Mouse (Mus musculus) CD8-positive naive resting alpha-beta T cell, adult 2 months (primary cell): ENCODE results near the gene Gltpd2.
A peak's percentile ranks its signal among the peaks of the same experiment; 100 is the strongest.
"Not testable (repeated sequence)": the region's sequence is repeated elsewhere in the genome, so short reads cannot be mapped to it uniquely, and the experiment has no call there.

Experiments
- DNase-seq, 2 experiments: peaks; one replicate each; pipeline ENCODE4 v3.0.0; 2022; ENCODE audit warnings: low read depth in 2 of 2, low spot score in 2 of 2

Gene Gltpd2

DNA sequence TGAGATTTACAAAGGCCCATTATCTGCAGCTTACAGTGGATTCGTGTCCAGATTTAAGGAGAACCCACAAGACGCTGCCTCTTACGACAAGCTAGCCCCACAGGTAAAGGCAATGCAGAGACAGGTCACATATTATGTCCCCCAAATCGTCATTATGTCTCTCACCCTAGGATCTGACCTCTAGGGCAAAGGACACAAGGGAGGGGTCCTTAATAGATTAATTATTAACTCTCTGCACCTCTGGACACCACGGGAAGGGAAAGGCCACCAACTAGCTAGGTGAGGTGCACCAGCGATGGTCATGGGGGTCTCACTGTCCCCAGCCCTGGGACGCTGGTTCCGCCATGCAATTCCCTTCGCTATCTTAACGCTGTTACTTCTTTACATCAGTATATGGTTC, at the start of gene Gltpd2:
Gene Gltpd2, plus strand, starts transcription at position 274 of the 400 bp plus-strand sequence.
- DNase-seq: no peak

DNA sequence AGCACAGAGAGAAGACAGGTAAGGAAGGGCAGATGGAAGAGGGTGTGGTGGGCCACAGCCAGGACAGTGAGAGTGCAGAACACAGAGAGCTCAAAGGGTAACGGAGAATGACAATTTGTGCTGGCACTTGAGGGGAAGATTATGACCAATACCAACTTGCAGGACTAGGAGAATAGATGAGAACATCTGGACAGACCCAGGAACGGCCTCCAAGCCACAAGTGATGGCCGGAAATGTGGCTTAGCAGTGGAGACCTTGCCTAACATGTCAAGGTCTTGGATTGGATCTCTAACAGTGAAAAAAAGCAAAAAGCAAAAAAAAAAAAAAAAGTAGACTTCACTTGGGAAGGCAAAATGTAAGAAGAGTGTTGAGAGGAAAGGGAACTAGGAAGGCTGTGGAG, 49.2 kb upstream of the Gltpd2 start:
- DNase-seq: no peak

DNA sequence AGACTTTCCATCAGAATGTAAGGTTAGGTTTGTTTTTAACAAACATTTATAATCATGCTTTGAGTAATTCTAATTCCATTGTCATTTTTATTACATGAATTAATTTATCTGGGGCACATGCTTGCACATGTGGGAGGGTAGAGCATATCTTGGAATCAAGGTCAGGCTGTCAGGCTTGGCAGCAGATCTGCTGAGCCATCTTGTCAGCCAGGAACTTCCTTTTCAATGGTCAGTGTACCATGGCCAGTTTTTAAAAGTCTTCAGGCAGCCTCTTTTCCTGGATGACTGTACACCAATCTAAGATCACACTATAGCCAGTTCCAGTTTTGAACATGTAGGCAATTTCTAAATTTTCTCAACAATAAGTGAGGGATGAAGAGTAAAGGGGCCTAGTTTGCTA, 46.3 kb upstream of the Gltpd2 start:
- DNase-seq: no peak

DNA sequence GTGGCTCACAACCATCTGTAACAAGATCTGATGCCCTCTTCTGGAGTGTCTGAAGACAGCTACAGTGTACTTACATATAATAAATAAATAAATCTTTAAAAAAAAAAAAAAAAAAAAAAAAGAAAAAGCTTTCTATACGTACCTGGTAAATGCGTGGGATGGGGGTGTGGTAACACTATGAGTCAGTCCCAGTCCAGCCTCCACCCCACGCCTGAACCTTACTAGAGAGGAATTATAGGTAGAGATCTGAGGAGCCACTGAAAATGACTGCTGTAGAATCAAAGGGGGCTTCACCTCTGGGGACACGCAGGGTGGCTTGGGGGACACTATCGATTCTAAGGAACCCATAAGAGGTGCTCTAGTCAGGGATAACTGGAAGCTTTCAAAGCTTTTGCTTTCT, 45.7 kb upstream of the Gltpd2 start:
- not testable (repeated sequence) for DNase-seq

DNA sequence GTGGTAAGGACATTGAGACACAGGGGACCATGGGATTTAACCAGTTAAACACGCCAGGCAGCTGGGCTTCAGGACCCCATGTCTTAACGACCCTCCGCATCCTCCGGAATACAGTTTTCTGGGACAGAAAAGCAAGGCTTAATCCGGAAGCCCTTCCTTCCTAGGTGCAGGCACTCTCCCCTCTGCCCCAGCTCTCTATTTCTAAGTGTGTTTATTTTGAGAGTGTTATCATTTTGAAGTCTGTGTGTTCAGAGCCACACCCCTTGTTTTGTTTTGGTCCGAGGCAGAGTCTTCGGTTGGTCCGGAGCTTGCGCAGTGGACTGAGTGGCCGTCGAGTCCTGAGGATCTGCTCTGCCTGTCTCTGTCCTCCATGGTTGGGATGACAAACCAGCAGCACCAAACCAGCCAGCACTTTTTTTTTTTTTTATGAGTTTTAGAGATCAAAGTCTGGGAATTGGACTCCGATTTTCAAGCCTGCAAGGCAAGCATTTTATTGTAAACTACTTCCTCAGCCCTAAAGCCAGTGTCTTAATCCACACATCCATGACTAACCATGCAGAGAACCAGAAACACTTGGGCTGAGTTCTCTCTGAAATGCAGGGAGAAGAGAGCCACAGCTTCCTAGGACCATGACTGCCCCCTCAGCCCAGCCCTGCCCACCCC, 44.0 kb upstream of the Gltpd2 start:
- DNase-seq: no peak

DNA sequence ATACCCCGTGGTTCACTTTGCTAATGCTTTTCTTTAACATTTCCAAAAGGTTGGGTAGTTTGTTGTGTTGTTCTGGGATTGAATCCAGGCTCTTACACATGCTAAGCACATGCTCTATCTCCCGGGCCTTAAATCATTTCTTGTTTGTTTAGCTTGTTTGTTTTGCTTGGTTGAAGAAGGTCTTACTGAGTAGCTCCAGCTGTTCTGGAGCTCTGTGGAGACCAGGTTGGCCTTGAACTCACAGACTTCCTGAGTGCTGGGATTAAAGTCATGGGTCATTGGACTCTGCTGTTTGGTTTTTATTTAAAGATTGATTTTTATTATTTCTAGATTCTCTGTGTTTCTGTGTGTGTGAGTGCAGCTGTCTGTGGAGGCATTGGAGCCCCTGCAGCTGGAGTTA, 33.5 kb upstream of the Gltpd2 start:
- DNase-seq: no peak

DNA sequence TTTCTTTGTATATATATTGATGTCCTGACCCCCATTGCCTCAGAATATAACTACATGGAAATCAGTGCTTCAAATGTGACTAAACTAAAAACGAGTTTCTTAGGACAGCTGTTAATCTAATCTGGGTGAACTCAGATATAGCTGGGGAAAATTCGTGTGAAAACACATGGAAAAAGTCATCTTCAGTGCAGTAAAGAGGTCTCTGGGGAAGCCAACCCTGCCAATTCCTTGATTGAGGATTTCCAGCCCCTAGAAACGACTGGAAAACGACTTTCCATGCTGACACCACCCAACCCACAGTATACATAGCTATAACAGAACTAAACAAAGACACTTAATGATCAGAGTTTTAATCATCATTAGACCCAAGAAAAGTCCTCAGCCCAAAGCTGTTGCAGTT, 31.2 kb upstream of the Gltpd2 start:
- DNase-seq: no peak

DNA sequence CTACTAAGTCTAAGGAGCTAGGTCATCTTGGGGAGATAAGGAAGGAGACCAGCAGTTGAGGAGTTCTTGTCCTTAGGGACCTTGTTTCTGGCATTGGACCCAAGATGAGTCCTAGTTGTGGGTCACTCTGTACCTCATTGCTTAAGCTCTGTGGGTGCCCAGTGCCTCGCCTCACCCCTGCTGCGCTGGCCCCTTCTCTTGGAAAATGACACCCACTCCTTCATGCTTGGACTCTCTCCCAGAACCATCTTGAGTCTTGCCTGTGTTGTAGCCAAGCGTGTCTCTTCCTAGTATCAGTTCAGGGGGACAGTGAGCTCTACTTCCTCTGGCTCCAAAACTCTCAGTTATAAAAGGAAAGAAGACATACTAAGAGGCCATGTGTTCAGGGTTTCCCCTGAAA, 29.9 kb upstream of the Gltpd2 start:
- no peak for DNase-seq

DNA sequence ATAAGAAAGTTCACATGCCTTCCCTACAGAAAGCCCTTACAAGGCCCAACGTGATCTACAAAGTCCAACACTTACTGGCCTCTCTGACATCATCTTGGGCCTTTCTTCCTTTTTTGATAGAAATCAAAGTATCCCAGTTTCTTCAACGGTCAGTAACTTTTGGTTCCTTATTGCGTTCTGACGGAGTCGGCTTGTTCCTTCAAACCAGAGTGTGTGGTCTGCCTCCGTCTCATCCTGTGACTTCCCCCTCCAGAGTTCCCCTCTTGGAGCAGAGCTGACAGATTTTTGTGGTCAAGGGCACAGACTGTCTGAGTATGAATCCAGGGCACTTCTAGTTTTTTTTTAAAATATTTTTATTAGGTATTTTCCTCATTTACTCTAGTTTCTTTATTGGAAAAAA, 29.3 kb upstream of the Gltpd2 start:
- no peak for DNase-seq

DNA sequence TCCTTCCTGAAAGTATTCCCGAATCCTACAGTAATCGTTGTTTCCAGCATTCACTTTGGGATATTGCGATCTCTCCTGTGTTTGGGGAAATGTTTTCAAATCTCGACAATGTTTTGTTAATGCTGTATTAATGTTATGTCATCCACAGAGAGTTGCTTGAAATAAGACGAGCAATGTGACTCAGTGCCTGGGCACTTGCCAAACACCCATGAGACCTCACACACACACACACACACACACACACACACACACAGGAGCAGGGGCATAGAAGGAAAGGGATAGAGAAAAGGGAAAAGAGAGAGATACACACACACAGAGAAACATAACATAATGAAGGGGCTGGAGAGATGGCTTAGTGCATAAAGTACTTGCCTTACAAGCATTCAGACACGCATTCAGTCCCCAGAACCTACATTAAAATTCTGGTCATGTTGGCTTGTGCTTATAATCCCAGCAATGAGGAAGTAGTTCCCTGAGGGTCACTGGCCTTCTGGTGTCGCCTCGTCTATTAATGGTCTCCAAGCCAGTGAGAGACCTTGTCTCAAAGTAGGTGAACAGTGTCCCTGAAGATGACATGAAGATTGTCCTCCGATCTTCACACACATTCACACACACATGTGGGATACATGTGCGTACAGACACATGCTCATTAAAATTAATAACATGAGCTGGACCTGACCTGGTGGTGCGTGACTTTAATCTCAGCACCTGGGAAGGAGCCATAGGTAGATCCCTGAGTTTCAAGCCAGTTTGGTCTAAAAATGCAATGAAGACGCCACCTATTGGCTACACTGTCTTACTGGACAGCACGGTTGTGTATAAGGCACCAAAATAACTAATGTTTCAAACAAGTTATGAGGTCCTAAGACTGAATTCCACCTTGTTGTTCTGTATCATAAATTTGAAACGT, 19.2 kb upstream of the Gltpd2 start:
- no peak for DNase-seq

DNA sequence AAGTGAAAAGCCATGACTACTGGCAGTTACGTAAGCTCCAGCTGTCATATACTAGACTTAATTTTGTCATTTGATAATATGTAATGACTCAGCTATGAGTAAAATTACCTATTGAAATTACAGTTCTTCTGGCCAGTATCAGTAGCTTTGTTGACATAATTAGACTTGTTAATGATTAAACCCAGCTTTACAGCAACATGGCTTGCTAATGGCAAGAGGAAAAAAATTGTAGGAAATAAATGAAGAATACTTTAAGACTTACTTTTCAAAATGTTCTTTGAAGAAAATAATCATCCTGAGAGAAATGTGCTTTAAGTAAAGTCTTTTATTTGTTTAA, 18.6 kb upstream of the Gltpd2 start:
- no peak for DNase-seq

DNA sequence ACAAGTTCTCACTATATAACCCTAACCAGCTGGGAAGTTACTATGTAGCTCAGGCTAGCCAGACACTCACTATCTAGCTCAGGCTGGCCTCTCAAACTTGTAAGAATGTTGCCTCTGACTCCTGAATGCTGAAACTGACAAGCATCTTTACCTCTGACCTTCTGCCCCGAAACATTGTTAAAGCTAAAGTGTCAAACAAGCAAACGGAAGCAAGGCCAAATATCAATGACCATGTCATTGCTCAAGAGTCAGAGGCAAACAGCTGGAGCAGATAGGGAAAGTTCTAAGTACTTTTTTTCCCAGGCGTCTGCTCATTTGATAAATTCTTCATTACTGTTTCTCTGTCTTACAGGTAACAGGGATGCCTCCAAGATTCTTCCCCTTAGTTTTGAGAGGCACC, 17.0 kb upstream of the Gltpd2 start:
- DNase-seq: no peak

DNA sequence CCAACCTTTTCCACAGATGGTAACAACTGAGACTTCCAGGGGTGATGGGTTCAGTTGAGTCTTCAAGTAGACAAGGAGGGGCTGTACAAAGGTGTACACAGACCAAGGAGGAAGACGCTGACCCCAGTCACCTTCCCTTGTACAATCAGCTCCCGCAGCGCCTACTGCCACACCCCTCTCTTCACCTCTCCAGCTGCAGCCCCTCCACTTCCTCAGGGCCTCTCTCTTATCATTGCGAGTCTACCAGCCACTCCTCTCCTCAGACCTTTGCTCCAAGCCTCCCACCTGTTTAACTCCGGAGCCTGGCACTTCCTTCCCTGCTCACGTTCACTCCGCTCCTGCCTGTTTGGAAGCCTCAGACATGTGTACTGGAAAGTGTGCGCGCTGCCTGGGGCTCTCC, 14.0 kb upstream of the Gltpd2 start, which contains the start of gene Tm4sf5:
Gene Tm4sf5, plus strand, starts transcription at position 275 of the 400 bp plus-strand sequence.
- no peak for DNase-seq

DNA sequence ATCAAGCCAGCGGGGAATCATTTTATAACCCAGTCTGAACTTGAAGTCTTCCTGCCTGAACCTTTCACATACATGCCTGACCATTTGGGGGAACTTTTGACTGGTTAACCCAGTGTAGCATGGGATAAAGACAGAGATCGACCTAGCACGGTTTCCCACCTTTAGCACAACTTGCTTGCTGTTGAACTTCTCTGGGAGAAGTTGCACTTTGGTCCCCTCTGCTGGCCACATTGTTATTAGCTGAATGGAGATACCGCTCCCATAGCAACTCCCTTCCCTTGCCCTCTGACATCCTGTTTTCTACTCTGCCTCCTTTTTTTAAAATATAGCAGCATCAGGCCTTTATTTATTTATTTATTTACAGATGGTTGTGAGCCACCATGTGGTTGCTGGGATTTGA, 12.6 kb upstream of the Gltpd2 start:
- peak; percentile 62 to 79 for DNase-seq

DNA sequence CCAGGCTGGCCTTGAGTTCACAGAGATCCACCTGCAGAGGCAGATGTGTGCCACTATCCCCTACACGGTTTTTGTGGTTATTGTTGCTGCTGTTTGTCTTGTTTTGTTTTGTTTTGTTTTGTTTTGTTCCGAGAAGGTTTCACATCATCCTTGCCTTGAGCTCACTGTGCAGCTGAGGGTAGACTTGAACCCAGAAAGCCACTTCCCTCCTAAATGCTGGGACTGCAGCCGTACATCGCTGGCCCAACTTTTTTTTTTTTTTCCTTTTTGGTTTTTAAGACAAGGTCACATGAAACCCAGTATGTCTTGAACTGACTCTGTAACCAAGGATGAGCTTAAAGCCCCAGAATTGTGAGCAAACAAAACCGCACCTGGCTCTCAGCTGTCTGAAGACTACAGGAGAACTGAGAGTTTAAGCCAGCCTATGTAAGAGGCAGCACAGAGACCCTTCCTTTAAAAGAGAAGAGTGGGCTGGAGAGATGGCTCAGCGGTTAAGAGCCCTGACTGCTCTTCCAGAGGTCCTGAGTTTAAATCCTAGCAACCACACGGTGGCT, 12.0 kb upstream of the Gltpd2 start:
- no peak for DNase-seq

DNA sequence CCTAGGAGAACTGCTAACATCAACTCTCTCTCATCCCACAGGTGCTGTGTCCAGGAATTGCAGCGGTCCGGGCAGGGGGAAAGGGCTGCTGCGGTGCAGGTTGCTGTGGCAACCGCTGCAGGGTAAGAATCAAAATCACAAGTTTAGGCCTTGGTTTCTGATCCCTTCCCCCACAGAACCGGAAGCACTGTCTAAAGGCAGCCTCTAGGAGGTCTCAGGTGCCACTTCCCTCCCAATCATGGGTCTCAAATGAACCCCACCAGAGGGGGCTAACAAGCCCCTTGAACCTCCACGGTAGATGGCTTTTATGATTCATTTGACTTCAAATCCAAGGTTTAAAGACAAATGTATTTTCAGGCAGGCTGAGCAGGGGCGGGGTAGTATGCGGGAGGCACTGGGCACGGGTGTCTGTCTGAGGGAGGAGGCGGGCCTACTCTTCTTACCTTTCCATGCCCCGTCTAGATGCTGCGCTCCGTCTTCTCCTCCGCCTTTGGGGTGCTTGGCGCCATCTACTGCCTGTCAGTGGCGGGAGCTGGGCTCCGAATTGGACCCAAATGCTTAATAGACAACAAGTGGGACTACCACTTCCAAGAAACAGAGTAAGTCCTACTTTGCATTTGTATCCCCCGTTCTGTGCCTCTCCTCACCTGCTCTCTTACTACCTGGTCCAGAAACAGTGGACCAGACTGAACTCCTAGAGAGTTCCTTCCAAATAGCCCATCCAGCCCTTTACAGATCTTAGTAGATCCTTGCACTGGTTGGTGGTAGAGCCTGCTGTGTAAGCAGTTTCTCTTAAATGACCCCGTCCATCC, 9.0 kb upstream of the Gltpd2 start:
- peak; percentile 35 to 53 for DNase-seq

DNA sequence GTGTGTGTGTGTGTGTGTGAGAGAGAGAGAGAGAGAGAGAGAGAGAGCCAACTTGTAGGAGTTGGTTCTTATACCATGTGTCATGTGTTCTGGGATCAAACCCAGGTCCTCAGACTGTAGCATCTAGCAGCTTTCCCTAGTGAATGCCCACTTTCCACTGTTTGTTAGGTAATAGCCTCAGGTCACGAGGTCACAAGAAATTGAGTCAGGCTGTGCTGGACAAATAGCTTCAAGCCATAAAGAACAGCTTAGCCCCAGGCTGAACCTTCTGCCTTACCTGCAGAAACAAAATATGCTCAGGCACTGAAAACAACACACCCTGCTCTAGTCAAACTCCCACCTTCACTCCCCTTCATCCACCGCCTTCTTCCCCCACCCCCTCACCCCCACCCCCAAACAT, 7.8 kb upstream of the Gltpd2 start:
- no peak for DNase-seq

DNA sequence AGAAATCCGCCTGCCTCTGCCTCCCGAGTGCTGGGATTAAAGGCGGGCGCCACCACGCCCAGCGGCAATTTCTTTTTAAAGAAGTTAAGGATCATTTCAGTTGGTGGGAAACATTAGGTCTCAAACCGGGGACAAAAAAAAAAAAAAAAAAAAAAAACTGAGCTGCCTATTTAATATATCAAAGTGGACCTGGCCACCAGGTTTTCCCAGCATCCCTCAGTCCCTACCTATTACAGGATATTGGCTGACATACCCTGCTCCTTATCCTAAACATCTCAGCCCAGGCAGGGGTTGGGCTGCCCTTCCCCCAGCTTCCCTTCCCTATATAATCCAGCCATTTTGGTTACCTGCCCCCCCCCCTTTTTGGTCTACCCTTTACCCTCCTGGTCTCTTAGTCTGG, 7.2 kb upstream of the Gltpd2 start:
- no peak for DNase-seq

DNA sequence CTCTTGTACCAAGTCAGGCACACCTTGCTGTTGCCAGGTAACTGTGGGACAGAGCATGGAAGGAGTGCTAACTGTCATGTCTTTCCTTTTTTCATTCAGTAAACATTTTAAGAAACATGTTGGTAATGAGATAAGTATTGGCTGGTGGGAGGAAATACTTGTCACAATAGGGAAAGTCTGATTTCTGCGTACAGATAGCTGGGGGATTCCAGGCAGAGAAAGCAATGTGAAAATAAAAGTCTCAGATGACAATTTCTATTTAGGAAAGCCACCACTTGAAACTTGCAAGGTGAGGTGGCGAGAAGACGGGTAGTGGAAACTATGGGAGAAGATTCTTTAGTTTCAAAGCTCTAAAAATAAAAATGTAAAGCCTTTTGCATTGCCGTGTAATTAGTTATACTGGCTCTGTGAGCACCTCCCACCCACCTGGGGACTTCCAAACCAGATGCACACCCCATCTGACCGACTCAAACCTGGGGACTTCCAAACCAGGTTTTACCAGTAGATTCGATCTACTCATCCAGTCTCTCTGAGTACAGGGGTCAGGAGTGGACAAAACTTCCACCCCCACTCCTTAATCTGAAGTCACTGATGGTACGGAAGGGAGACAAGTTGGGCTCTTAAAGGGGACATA, 6.2 kb upstream of the Gltpd2 start:
- no peak for DNase-seq

DNA sequence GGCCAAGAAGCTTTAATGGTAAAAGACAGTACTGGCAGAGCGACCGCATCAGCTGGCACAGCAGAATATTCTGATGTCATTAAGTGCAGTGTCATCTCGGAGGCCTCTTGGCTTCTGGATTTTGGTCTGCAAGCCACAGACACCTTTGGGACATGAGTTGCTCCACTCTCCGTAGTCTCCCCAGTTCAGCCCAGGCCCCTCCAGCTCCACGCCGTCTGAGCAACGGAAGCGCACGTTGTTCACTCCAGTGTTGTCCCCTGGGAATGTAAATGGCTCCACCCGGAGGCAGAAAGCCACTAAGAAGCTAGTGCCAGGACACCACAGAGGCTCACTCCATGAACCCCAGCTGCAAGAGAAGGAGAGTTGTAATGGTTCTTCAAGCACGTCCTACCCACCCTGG, 5.5 kb upstream of the Gltpd2 start:
- DNase-seq: no peak

DNA sequence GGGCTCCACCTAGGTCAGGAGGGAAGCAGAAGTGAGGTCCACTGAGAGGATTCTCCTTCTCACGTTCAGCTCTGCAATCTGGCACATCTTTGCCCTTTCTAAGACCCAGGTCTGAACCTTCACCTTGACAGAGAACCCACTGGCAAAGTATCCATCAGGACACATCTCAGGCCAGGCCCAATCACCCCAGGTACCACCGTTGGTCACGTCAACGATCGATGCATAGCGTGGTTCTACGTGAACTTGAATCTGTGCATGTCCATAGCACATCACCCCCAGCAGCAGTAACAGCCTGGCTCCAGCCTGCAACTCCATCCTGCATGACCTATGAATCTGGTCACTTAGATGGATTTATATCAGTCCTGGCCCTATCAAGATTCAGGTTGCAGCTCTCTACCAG, 4.7 kb upstream of the Gltpd2 start, which contains the start of gene Vmo1:
Gene Vmo1, minus strand, starts transcription at position 329 of the 400 bp plus-strand sequence.
- DNase-seq: no peak
